Mouse (Mus musculus) heart, postnatal 4 days (tissue): ENCODE measurements around the gene Serinc5. TPM values are rescaled to one million over a fixed set of nuclear protein-coding genes. Genes with fewer than 3 reads are reported as not detected.
"Not testable (repeated sequence)": the region's sequence is repeated elsewhere in the genome, so short reads cannot be mapped to it uniquely, and the experiment has no call there.

Experiments used
- DNase-seq: peaks from one replicate; pipeline ENCODE4 v3.0.0; 2021
- total RNA-seq, 2 experiments: library from RNA; stranded (reverse); gene quantifications; 2 replicates each; pipeline ENCODE4 v1.2.3; 2021

Gene Serinc5
- total RNA-seq, 2 experiments from 2014 or later, result 27.5 to 29.4 TPM

GRCm38 (mm10) chr13:92668214-92668985 is 57.5 kb downstream of the Serinc5 start:
- no peak for DNase-seq

GRCm38 (mm10) chr13:92671727-92672126 is 60.8 kb downstream of the Serinc5 start:
- DNase-seq, result no peak

GRCm38 (mm10) chr13:92674676-92675075 is 63.8 kb downstream of the Serinc5 start:
- DNase-seq, result no peak

GRCm38 (mm10) chr13:92675308-92675707 is 64.4 kb downstream of the Serinc5 start:
- DNase-seq, result no peak

- peak; percentile 66 for DNase-seq
Observed at GRCm38 (mm10) chr13:92675897-92676584, 65.2 kb downstream of the Serinc5 start.

GRCm38 (mm10) chr13:92677656-92678055 is 66.8 kb downstream of the Serinc5 start:
- DNase-seq, result no peak

- DNase-seq, result no peak
Observed at GRCm38 (mm10) chr13:92679661-92680060, 68.8 kb downstream of the Serinc5 start.

GRCm38 (mm10) chr13:92681541-92681940 is 70.7 kb downstream of the Serinc5 start:
- DNase-seq, result no peak

- DNase-seq, result no peak
Observed at GRCm38 (mm10) chr13:92682833-92683232, 71.9 kb downstream of the Serinc5 start.

- no peak for DNase-seq
Observed at GRCm38 (mm10) chr13:92683464-92683863, 72.6 kb downstream of the Serinc5 start.

GRCm38 (mm10) chr13:92684310-92684709 is 73.4 kb downstream of the Serinc5 start:
- DNase-seq, result no peak

- peak; percentile 20 for DNase-seq
Observed at GRCm38 (mm10) chr13:92685273-92685672, 74.4 kb downstream of the Serinc5 start.

GRCm38 (mm10) chr13:92687151-92687550 is 76.3 kb downstream of the Serinc5 start:
- DNase-seq, result not testable (repeated sequence)

GRCm38 (mm10) chr13:92689061-92689460 is 78.2 kb downstream of the Serinc5 start:
- DNase-seq, result no peak

GRCm38 (mm10) chr13:92693866-92694550 is 83.1 kb downstream of the Serinc5 start:
- no peak for DNase-seq

GRCm38 (mm10) chr13:92696491-92696939 is 85.6 kb downstream of the Serinc5 start:
- no peak for DNase-seq

- no peak for DNase-seq
Observed at GRCm38 (mm10) chr13:92697141-92697540, 86.2 kb downstream of the Serinc5 start.

- no peak for DNase-seq
Observed at GRCm38 (mm10) chr13:92698781-92699180, 87.9 kb downstream of the Serinc5 start.

- DNase-seq, result no peak
Observed at GRCm38 (mm10) chr13:92699395-92699794, 88.5 kb downstream of the Serinc5 start.

GRCm38 (mm10) chr13:92702035-92702434 is 91.1 kb downstream of the Serinc5 start:
- no peak for DNase-seq

- DNase-seq, result peak; percentile 38
Observed at GRCm38 (mm10) chr13:92703241-92704027, 92.5 kb downstream of the Serinc5 start.

GRCm38 (mm10) chr13:92704189-92704588 is 93.3 kb downstream of the Serinc5 start:
- no peak for DNase-seq
